Mouse (Mus musculus) kidney, embryonic 16.5 days (tissue): ENCODE measurements around the gene Thra. TPM values are rescaled to one million over a fixed set of nuclear protein-coding genes. Genes with fewer than 3 reads are reported as not detected.

Experiments used
- ATAC-seq: fragments of 200-750 bp; cut with Nextera tagmentation; 2 replicates; pipeline ENCODE4 v1.8.0; 2017; ENCODE audit warnings: moderate TSS enrichment; ENCODE audit not compliant: low FRiP score, low TSS enrichment
- H3K27ac ChIP-seq: fragments of 300-500 bp; sonication (generic); 2 replicates; pipeline ENCODE4 v1.5.1; 2014; ENCODE audit warnings: low read length
- H3K27me3 ChIP-seq: fragments of 300-500 bp; sonication (generic); 2 replicates; pipeline ENCODE4 v1.6.1; 2014; ENCODE audit warnings: low read length, control low read depth, mixed read lengths; ENCODE audit not compliant: insufficient read depth
- H3K36me3 ChIP-seq: fragments of 300-500 bp; sonication (generic); 2 replicates; pipeline ENCODE4 v1.6.1; 2014; ENCODE audit warnings: low read length, control low read depth, mixed read lengths; ENCODE audit not compliant: insufficient read depth
- H3K4me1 ChIP-seq: fragments of 300-500 bp; sonication (generic); 2 replicates; pipeline ENCODE4 v1.6.1; 2014; ENCODE audit warnings: low read length, control low read depth, mixed read lengths; ENCODE audit not compliant: insufficient read depth
- H3K4me2 ChIP-seq: fragments of 300-500 bp; sonication (generic); replicated peaks from 2 replicates; pipeline ENCODE4 v1.6.1; 2014; ENCODE audit warnings: low read depth, low read length
- H3K4me3 ChIP-seq: fragments of 300-500 bp; sonication (generic); 2 replicates; pipeline ENCODE4 v1.5.1; 2014; ENCODE audit warnings: mild to moderate bottlenecking, low read length
- H3K9ac ChIP-seq: fragments of 300-500 bp; sonication (generic); replicated peaks from 2 replicates; pipeline ENCODE4 v1.6.1; 2014; ENCODE audit warnings: low read length
- H3K9me3 ChIP-seq: fragments of 300-500 bp; sonication (generic); 2 replicates; pipeline ENCODE4 v1.6.1; 2016; ENCODE audit warnings: low read length, control low read depth
- WGBS: fragments of 180-500 bp; shearing (Covaris S2); extraction: QIAGEN DNeasy Blood & Tissue Kit; methylation state at CpG from one replicate; pipeline ENCODE4 v1.1.7; 2014; 5-methylcytosine and 5-hydroxymethylcytosine counted together
- polyA plus RNA-seq: library from polyadenylated mRNA; unstranded; fragments of >200 nt; fragmentation: Nextera tagmentation; extraction: Ambion mirVana; gene quantifications from 2 replicates; pipeline ENCODE4 v1.2.1, GENCODE M21; 2015

The Thra gene
- polyA plus RNA-seq, 1 experiment from 2014 or later = 24.4 TPM

- WGBS = 48% methylated on average over 5 of the region's 5 CpGs
- H3K4me2 ChIP-seq = no peak overlapping the region
- peaks cover 49% of the 10 kb centered on the region for H3K4me1 ChIP-seq
- H3K4me3 ChIP-seq = no peak overlapping the region
- H3K9me3 ChIP-seq = no peaks in the 10 kb centered on the region
- 0 out of 2 replicates have a peak, but pooled peaks have one; percentile 3 for ATAC-seq
- no peaks in the 10 kb centered on the region for H3K27me3 ChIP-seq
- peaks cover 21% of the 10 kb centered on the region for H3K36me3 ChIP-seq
- no peak overlapping the region for H3K27ac ChIP-seq
- no peak overlapping the region for H3K9ac ChIP-seq
Observed at GRCm38 (mm10) chr11:98766816-98767215, 26.4 kb downstream of the Thra start.

- Histone ChIP-seq H3K4me2 (no peak overlapping the region; the same call in none of the 2 replicates), H3K27ac (no peak overlapping the region), H3K4me1 (peaks cover 51% of the 10 kb centered on the region)
Observed at GRCm38 (mm10) chr11:98767276-98767675, 26.8 kb downstream of the Thra start.

GRCm38 (mm10) chr11:98767713-98768112, 27.3 kb downstream of the Thra start:
- 10% methylated on average over 4 of the region's 4 CpGs for WGBS
- peaks cover 52% of the 10 kb centered on the region for H3K4me1 ChIP-seq
- peaks cover 18% of the 10 kb centered on the region for H3K36me3 ChIP-seq
- H3K4me2 ChIP-seq = peak overlapping the region; percentile 53
- no peak for ATAC-seq
- H3K9ac ChIP-seq = peak overlapping the region; percentile 54
- H3K9me3 ChIP-seq = no peaks in the 10 kb centered on the region
- H3K4me3 ChIP-seq = peak overlapping the region; percentile 31
- no peaks in the 10 kb centered on the region for H3K27me3 ChIP-seq
- peak overlapping the region; percentile 81 for H3K27ac ChIP-seq

More at GRCm38 (mm10) chr11:98767276-98767675, 26.8 kb downstream of the Thra start:
- WGBS = 8% methylated on average over 9 of the region's 9 CpGs
- Histone ChIP-seq H3K4me3 (no peak overlapping the region), H3K9ac (no peak overlapping the region), H3K27me3 (no peaks in the 10 kb centered on the region), H3K36me3 (peaks cover 18% of the 10 kb centered on the region), H3K9me3 (no peaks in the 10 kb centered on the region)
- ATAC-seq = peak; percentile 11; the same call in 1 of the 2 replicates

GRCm38 (mm10) chr11:98768127-98769006, 27.9 kb downstream of the Thra start:
- WGBS = 10% methylated on average over 37 of the region's 39 CpGs

GRCm38 (mm10) chr11:98769007-98769954, 28.8 kb downstream of the Thra start:
- 86% methylated on average over 25 of the region's 25 CpGs for WGBS
- no peaks in the 10 kb centered on the region for H3K27me3 ChIP-seq
- peaks cover 18% of the 10 kb centered on the region for H3K36me3 ChIP-seq
- H3K4me2 ChIP-seq = no peak overlapping the region
- H3K27ac ChIP-seq = peak overlapping the region; percentile 81; the same call in 1 of the 2 replicates
- H3K4me3 ChIP-seq = no peak overlapping the region
- no peaks in the 10 kb centered on the region for H3K9me3 ChIP-seq
- peaks cover 66% of the 10 kb centered on the region for H3K4me1 ChIP-seq
- no peak overlapping the region for H3K9ac ChIP-seq
- ATAC-seq = no peak

More at GRCm38 (mm10) chr11:98768127-98769006, 27.9 kb downstream of the Thra start:
- H3K4me2 ChIP-seq = peak overlapping the region; percentile 53
- H3K27ac ChIP-seq = peak overlapping the region; percentile 81
- peak overlapping the region; percentile 54 for H3K9ac ChIP-seq
- peak; percentile 14; the same call in 1 of the 2 replicates for ATAC-seq
- H3K4me1 ChIP-seq = peaks cover 58% of the 10 kb centered on the region
- peaks cover 18% of the 10 kb centered on the region for H3K36me3 ChIP-seq
- H3K9me3 ChIP-seq = no peaks in the 10 kb centered on the region
- peak overlapping the region; percentile 31 for H3K4me3 ChIP-seq
- H3K27me3 ChIP-seq = no peaks in the 10 kb centered on the region

GRCm38 (mm10) chr11:98770096-98770975, 29.9 kb downstream of the Thra start:
- Histone ChIP-seq H3K9me3 (no peaks in the 10 kb centered on the region), H3K4me1 (peaks cover 68% of the 10 kb centered on the region), H3K27ac (no peak overlapping the region), H3K36me3 (peaks cover 14% of the 10 kb centered on the region), H3K4me3 (no peak overlapping the region), H3K9ac (no peak overlapping the region), H3K27me3 (no peaks in the 10 kb centered on the region), H3K4me2 (no peak overlapping the region)
- ATAC-seq = no peak
- WGBS = 90% methylated on average over 26 of the region's 26 CpGs

GRCm38 (mm10) chr11:98771131-98771530, 30.7 kb downstream of the Thra start:
- 94% methylated on average over 18 of the region's 18 CpGs for WGBS
- H3K4me1 ChIP-seq = peaks cover 68% of the 10 kb centered on the region
- no peak overlapping the region for H3K27ac ChIP-seq

GRCm38 (mm10) chr11:98771844-98772525, 31.5 kb downstream of the Thra start:
- Histone ChIP-seq H3K9ac (no peak overlapping the region), H3K9me3 (no peaks in the 10 kb centered on the region), H3K27ac (no peak overlapping the region), H3K4me1 (peaks cover 68% of the 10 kb centered on the region), H3K4me2 (no peak overlapping the region), H3K36me3 (peaks cover 14% of the 10 kb centered on the region), H3K4me3 (no peak overlapping the region), H3K27me3 (no peaks in the 10 kb centered on the region)
- no peak for ATAC-seq
- WGBS = 87% methylated on average over 11 of the region's 11 CpGs

More at GRCm38 (mm10) chr11:98771131-98771530, 30.7 kb downstream of the Thra start:
- H3K36me3 ChIP-seq = peaks cover 14% of the 10 kb centered on the region
- no peak overlapping the region for H3K4me2 ChIP-seq
- H3K4me3 ChIP-seq = no peak overlapping the region
- no peak overlapping the region for H3K9ac ChIP-seq
- ATAC-seq = no peak
- no peaks in the 10 kb centered on the region for H3K9me3 ChIP-seq
- no peaks in the 10 kb centered on the region for H3K27me3 ChIP-seq
